Mouse (Mus musculus) cerebellum, adult 2 months (tissue): Measurements from ENCODE around the gene Fyb. TPM values are rescaled to one million over a fixed set of nuclear protein-coding genes. Genes with fewer than 3 reads are reported as not detected.

Source experiments
- DNase-seq, 2 experiments: peaks; one replicate each; pipeline ENCODE4 v3.0.0; 2021
- H3K27ac ChIP-seq: fragments of 200-500 bp; 2 replicates; pipeline ENCODE4 v1.5.1; 2012; ENCODE audit warnings: low read length, control low read depth, inconsistent platforms; ENCODE audit not compliant: insufficient read depth
- H3K27me3 ChIP-seq: fragments of 200-500 bp; 2 replicates; pipeline ENCODE4 v1.6.1; 2012; ENCODE audit warnings: inconsistent platforms, mild to moderate bottlenecking, low read length, moderate library complexity; ENCODE audit not compliant: control insufficient read depth, insufficient read depth
- H3K4me1 ChIP-seq: fragments of 200-500 bp; 2 replicates; pipeline ENCODE4 v1.6.1; 2011; ENCODE audit warnings: low read length; ENCODE audit not compliant: control insufficient read depth, insufficient read depth
- H3K4me3 ChIP-seq: fragments of 200-500 bp; replicated peaks from 2 replicates; pipeline ENCODE3; 2011; ENCODE audit warnings: mild to moderate bottlenecking, low read depth, low read length, control low read depth; ENCODE audit not compliant: insufficient read depth
- CTCF ChIP-seq: fragments of 200-500 bp; IDR thresholded peaks from 2 replicates; pipeline ENCODE4 v1.5.1; 2011; ENCODE audit warnings: low read depth, mild to moderate bottlenecking, control low read depth, low read length, moderate library complexity, borderline replicate concordance; ENCODE audit not compliant: insufficient read depth
- POLR2A ChIP-seq: fragments of 200-500 bp; IDR thresholded peaks from 2 replicates; pipeline ENCODE4 v1.6.1; 2011; ENCODE audit warnings: low read length, control low read depth, borderline replicate concordance; ENCODE audit not compliant: insufficient read depth
- WGBS: fragments of 180-500 bp; shearing (Covaris S2); methylation state at CpG from one replicate; pipeline ENCODE4 v1.1.7; 2018; 5-methylcytosine and 5-hydroxymethylcytosine counted together
- polyA plus RNA-seq: library from polyadenylated mRNA; depleted of rRNA; stranded (reverse); fragments of >200 nt; gene quantifications from 2 replicates; pipeline ENCODE4 v1.2.3, GENCODE M21; 2012

The Fyb gene
- polyA plus RNA-seq, 1 experiment = 2.3 TPM

DNA sequence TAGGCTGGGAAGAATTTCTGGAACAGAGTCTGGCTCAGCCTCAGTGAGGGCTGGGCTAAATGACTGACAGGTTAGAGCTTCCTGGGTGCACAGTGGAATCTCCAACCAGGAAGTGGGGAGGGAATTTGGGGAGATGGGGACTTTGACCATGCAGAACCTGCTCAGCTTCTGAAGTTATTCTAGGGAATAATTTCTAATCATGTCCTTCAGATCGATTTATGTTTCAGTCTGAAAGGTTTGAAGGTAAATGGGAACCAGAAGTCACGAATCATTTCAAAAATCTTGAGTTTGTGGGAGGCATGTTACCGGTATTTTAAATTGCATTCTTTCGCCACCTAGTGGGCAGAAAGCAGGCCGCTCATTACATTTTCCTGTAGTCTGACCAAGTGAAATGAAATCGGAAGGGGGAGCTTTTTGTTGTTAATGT, 103.0 kb downstream of the Fyb start:
- WGBS = under 1% methylated on average over 6 of the region's 6 CpGs
- DNase-seq = peak; percentile 32 to 34
- Histone ChIP-seq H3K27me3 (no peaks in the 10 kb centered on the region; the same call in 1 of the 2 replicates), H3K4me3 (peak overlapping the region; percentile 15), H3K4me1 (peaks cover 3% of the 10 kb centered on the region; the same call in 1 of the 2 replicates), H3K27ac (no peak overlapping the region)
- TF ChIP-seq CTCF = peak; percentile 12; the same call in 1 of the 2 replicates
- TF ChIP-seq POLR2A = no peak

GRCm38 (mm10) chr15:6626123-6626522, 103.5 kb downstream of the Fyb start:
- Histone ChIP-seq H3K27ac (no peak overlapping the region), H3K4me1 (peaks cover 3% of the 10 kb centered on the region; the same call in 1 of the 2 replicates), H3K27me3 (no peaks in the 10 kb centered on the region; the same call in 1 of the 2 replicates), H3K4me3 (no peak overlapping the region)
- no peak for DNase-seq
- 56% methylated on average over 5 of the region's 5 CpGs for WGBS
- no peak for TF ChIP-seq POLR2A
- no peak for TF ChIP-seq CTCF

GRCm38 (mm10) chr15:6628431-6629077, 105.9 kb downstream of the Fyb start:
- Histone ChIP-seq H3K27ac (no peak overlapping the region), H3K4me3 (no peak overlapping the region), H3K4me1 (peaks cover 3% of the 10 kb centered on the region; the same call in 1 of the 2 replicates), H3K27me3 (no peaks in the 10 kb centered on the region; the same call in 1 of the 2 replicates)
- DNase-seq = no peak
- WGBS = 94% methylated on average over 5 of the region's 6 CpGs
- TF ChIP-seq CTCF (no peak), POLR2A (no peak)

DNA sequence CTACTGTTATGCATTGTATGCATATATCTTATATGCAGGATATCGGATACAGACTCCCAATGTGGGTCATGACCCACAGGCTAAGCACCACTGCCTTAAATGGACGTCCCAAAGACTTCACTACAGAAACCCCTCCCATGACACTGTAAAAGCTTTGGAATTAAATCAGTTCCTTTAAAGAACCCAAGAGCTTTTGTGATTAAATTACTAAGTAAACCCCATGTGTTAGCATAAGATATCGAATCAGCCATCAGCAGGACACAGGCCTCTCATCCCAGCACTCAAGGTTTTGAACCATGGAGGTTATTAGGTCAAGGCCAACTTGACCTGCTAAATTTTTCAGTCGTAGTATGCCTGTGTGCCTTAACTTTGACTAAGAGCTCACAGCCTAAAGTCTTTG, 106.5 kb downstream of the Fyb start:
- Histone ChIP-seq H3K4me1 (peaks cover 3% of the 10 kb centered on the region; the same call in 1 of the 2 replicates), H3K4me3 (no peak overlapping the region), H3K27me3 (no peaks in the 10 kb centered on the region; the same call in 1 of the 2 replicates), H3K27ac (no peak overlapping the region)
- TF ChIP-seq CTCF (no peak), POLR2A (no peak)
- no peak for DNase-seq
- 83% methylated on average over 4 of the region's 4 CpGs for WGBS

GRCm38 (mm10) chr15:6635405-6635804, 112.8 kb downstream of the Fyb start:
- Histone ChIP-seq H3K27ac (no peak overlapping the region), H3K4me1 (no peaks in the 10 kb centered on the region), H3K4me3 (no peak overlapping the region), H3K27me3 (no peaks in the 10 kb centered on the region)
- DNase-seq = no peak
- TF ChIP-seq CTCF (no peak), POLR2A (no peak)
- WGBS = 70% methylated on average over 3 of the region's 3 CpGs

DNA sequence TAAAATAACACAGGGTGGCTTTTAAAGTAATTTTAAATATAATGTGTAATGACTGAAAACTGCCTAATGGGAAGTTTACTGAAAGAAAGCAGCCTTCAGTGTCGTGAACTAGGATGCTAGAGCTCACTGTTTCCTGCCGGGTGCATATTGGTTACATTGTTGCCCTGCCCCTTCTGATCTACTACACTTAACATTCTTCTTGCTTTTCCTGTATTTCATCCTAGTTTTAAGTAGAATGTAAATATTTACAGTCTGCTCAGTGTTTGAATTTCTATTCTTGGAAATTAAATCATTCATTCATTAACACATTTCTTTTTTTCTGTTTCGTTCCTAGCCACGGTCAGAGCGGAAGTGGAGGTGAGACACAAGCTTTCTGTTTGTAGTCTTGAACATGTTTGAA, 119.6 kb downstream of the Fyb start:
- H3K4me3 ChIP-seq = no peak overlapping the region
- no peak overlapping the region for H3K27ac ChIP-seq
- H3K27me3 ChIP-seq = no peaks in the 10 kb centered on the region
- TF ChIP-seq CTCF (no peak), POLR2A (no peak)
- DNase-seq = no peak
- no peaks in the 10 kb centered on the region for H3K4me1 ChIP-seq
- 80% methylated on average over 5 of the region's 5 CpGs for WGBS

- WGBS = 91% methylated on average over 3 of the region's 3 CpGs
- Histone ChIP-seq H3K27ac (no peak overlapping the region), H3K27me3 (no peaks in the 10 kb centered on the region), H3K4me1 (no peaks in the 10 kb centered on the region), H3K4me3 (no peak overlapping the region)
- TF ChIP-seq POLR2A (no peak), CTCF (no peak)
- no peak for DNase-seq
Observed at GRCm38 (mm10) chr15:6645498-6645897, 122.8 kb downstream of the Fyb start.

GRCm38 (mm10) chr15:6647066-6647465, 124.4 kb downstream of the Fyb start:
- 86% methylated on average over 1 of the region's 1 CpGs for WGBS
- no peaks in the 10 kb centered on the region for H3K27me3 ChIP-seq
- H3K27ac ChIP-seq = no peak overlapping the region
- H3K4me3 ChIP-seq = no peak overlapping the region
- no peak for TF ChIP-seq CTCF
- TF ChIP-seq POLR2A = no peak
- no peaks in the 10 kb centered on the region for H3K4me1 ChIP-seq
- no peak for DNase-seq
